In genomic region chr13:113035852-113036251, GRCm38 (mm10) we compare ENCODE assay signal across 8 mouse cellular contexts. TPM values are rescaled to one million over a fixed set of nuclear protein-coding genes. Genes with fewer than 3 reads are reported as not detected.
DNase-seq lines count a peak whose midpoint lies in the region; ATAC-seq lines count a peak whose summit lies in the region.

No protein-coding gene starts in this region.

- WGBS in intestine, embryonic 14.5 days = 0% methylated on average over 4 of the region's 4 CpGs

- H3K4me3 ChIP-seq in intestine, embryonic 14.5 days (ENCODE audit: low read depth, low read length) = peak overlapping the region; percentile 50; the same call in 1 of the 2 replicates

- H3K27ac ChIP-seq in intestine, embryonic 14.5 days (ENCODE audit: low read depth) = no peak overlapping the region

- H3K36me3 ChIP-seq in intestine, embryonic 14.5 days (ENCODE audit: control insufficient read depth, insufficient read depth, low read length) = no peaks in the 10 kb centered on the region

- H3K9me3 ChIP-seq in intestine, embryonic 14.5 days (ENCODE audit: control insufficient read depth, low read length) = no peaks in the 10 kb centered on the region

- intact Hi-C loops in gastrocnemius, postnatal 36 days (cut with DNase I) = loop anchor here (5.0 to 10.0 kb wide), 3 partner anchors 61 to 364 kb away; no protein-coding TSS in a partner anchor
- intact Hi-C loops in left cerebral cortex, postnatal 10 days (cut with DNase I) = loop anchor here (5.0 kb wide), 2 partner anchors 109 to 364 kb away; partner anchors contain the start of genes Dhx29 and Mtrex

- peaks cover 8% of the 10 kb centered on the region for H3K4me1 ChIP-seq in intestine, embryonic 14.5 days (replicated peaks; ENCODE audit: control insufficient read depth, insufficient read depth, low read length)

- H3K9ac ChIP-seq in intestine, embryonic 14.5 days (ENCODE audit: low read length) = no peak overlapping the region

- peak overlapping the region; percentile 82 for H3K4me2 ChIP-seq in intestine, embryonic 14.5 days (ENCODE audit: low read length)

- peak; percentile 75 for ATAC-seq in intestine, embryonic 14.5 days (replicated peaks; ENCODE audit: low FRiP score, low TSS enrichment, low read depth)
- peak; percentile 82 for ATAC-seq in megakaryocyte-erythroid progenitor cell, adult 5-6 weeks (replicated peaks; ENCODE audit: low FRiP score, low TSS enrichment, poor library complexity, severe bottlenecking)

- peak; percentile 49 for DNase-seq in ovary, adult 18-20 months (ENCODE audit: low spot score)
- DNase-seq in ovary, postnatal 10 days (ENCODE audit: low spot score) = no peak
- peak; percentile 95 for DNase-seq in embryo, embryonic 11 days
- DNase-seq in gastrocnemius, postnatal 36 days = peak; percentile 16 to 49
- peak; percentile 68 for DNase-seq in intestine, embryonic 14.5 days (ENCODE audit: low spot score)
- DNase-seq in left cerebral cortex, postnatal 10 days (ENCODE audit: extremely low spot score in 1 of 2, low spot score in 2 of 2) = peak; percentile 68 to 80
- DNase-seq in right cerebral cortex, postnatal 4 days = peak; percentile 47

- H3K27me3 ChIP-seq in intestine, embryonic 14.5 days (replicated peaks; ENCODE audit: control insufficient read depth, insufficient read depth, low read length) = peaks cover 50% of the 10 kb centered on the region

RNA-seq across cellular contexts. Expression of gene Cdc20b, which starts 0.9 kb away (rescaled TPM):
- total RNA-seq in gastrocnemius, postnatal 36 days (2021) = not detected
- polyA plus RNA-seq in intestine, embryonic 14.5 days (2014; fragmentation: Nextera tagmentation; extraction: Ambion mirVana) = not detected in 2 replicates
- not detected for total RNA-seq in left cerebral cortex, postnatal 10 days (2021)
- not detected in 2 replicates for total RNA-seq in megakaryocyte-erythroid progenitor cell, adult 5-6 weeks (2014; fragmentation: Nextera tagmentation)
- total RNA-seq in megakaryocyte-erythroid progenitor cell, adult 5-6 weeks (2017) = not detected in 2 replicates

RNA-seq across cellular contexts. Expression of gene Gpx8, which starts 10.4 kb away (rescaled TPM):
- 1 to 10 TPM; 7.6 to 7.7 TPM for total RNA-seq in gastrocnemius, postnatal 36 days (2021)
- 127 and 142 TPM in 2 replicates for polyA plus RNA-seq in intestine, embryonic 14.5 days (2014; fragmentation: Nextera tagmentation; extraction: Ambion mirVana)
- 10 to 100 TPM; 13.9 to 16.3 TPM for total RNA-seq in left cerebral cortex, postnatal 10 days (2021)
- total RNA-seq in megakaryocyte-erythroid progenitor cell, adult 5-6 weeks (2014; fragmentation: Nextera tagmentation) = not detected in 2 replicates
- total RNA-seq in megakaryocyte-erythroid progenitor cell, adult 5-6 weeks (2017) = not detected in 2 replicates

RNA-seq across cellular contexts. Expression of gene Mcidas, which starts 42.2 kb away (rescaled TPM):
- total RNA-seq in gastrocnemius, postnatal 36 days (2021) = not detected
- polyA plus RNA-seq in intestine, embryonic 14.5 days (2014; fragmentation: Nextera tagmentation; extraction: Ambion mirVana) = 0.07 TPM in 1 of 2 replicates, not detected in the other
- total RNA-seq in left cerebral cortex, postnatal 10 days (2021) = under 1 TPM; 0.13 to 0.24 TPM
- not detected in 2 replicates for total RNA-seq in megakaryocyte-erythroid progenitor cell, adult 5-6 weeks (2014; fragmentation: Nextera tagmentation)
- total RNA-seq in megakaryocyte-erythroid progenitor cell, adult 5-6 weeks (2017) = not detected in 2 replicates

RNA-seq across cellular contexts. Expression of gene Ccno, which starts 48.2 kb away (rescaled TPM):
- total RNA-seq in gastrocnemius, postnatal 36 days (2021) = not detected
- 0.19 and 0.24 TPM in 2 replicates for polyA plus RNA-seq in intestine, embryonic 14.5 days (2014; fragmentation: Nextera tagmentation; extraction: Ambion mirVana)
- 1 to 10 TPM in 1 of 2 experiments, under 1 TPM in 1; 0.97 to 1.5 TPM for total RNA-seq in left cerebral cortex, postnatal 10 days (2021)
- not detected in 2 replicates for total RNA-seq in megakaryocyte-erythroid progenitor cell, adult 5-6 weeks (2014; fragmentation: Nextera tagmentation)
- 3.2 TPM in 1 of 2 replicates, not detected in the other for total RNA-seq in megakaryocyte-erythroid progenitor cell, adult 5-6 weeks (2017)

Comparison
In these comparisons a context has a peak if more than half of its experiments do, and no peak if none do; other contexts are left out.
1. RNA of gene Gpx8, which starts 10.4 kb away (total RNA-seq): 13.9 to 16.3 TPM in left cerebral cortex, postnatal 10 days and 7.6 to 7.7 TPM in gastrocnemius, postnatal 36 days; not detected in megakaryocyte-erythroid progenitor cell, adult 5-6 weeks; every median in the first group is over 4 times any median in the second.